Mouse (Mus musculus) A20 (cell line): ENCODE data around the gene Zfpl1.

ENCODE experiments used
- DNase-seq: peaks from one replicate; pipeline ENCODE4 v3.0.0-alpha.2; 2011; ENCODE audit warnings: low read depth, low spot score

Zfpl1 gene

GRCm38 (mm10) chr19:6058966-6059365, 25.8 kb downstream of the Zfpl1 start:
- no peak for DNase-seq

- DNase-seq: no peak
Measured at GRCm38 (mm10) chr19:6058513-6058912, 26.2 kb downstream of the Zfpl1 start.

- DNase-seq: peak; percentile 99
Measured at GRCm38 (mm10) chr19:6057313-6058096, 27.3 kb downstream of the Zfpl1 start, which contains the start of the genes Mrpl49 and Fau. Mrpl49 (minus strand) TSS chr19:6057785. Fau (plus strand) TSS chr19:6057844.

GRCm38 (mm10) chr19:6056696-6057095, 28.1 kb downstream of the Zfpl1 start:
- DNase-seq: no peak

- no peak for DNase-seq
Measured at GRCm38 (mm10) chr19:6054296-6054695, 30.5 kb downstream of the Zfpl1 start.

- DNase-seq: no peak
Measured at GRCm38 (mm10) chr19:6052516-6052915, 32.2 kb downstream of the Zfpl1 start.

- DNase-seq: peak; percentile 91
Measured at GRCm38 (mm10) chr19:6048681-6049410, 35.9 kb downstream of the Zfpl1 start.

GRCm38 (mm10) chr19:6047899-6048166, 36.9 kb downstream of the Zfpl1 start:
- DNase-seq: peak; percentile 53

GRCm38 (mm10) chr19:6047154-6047898, 37.4 kb downstream of the Zfpl1 start:
- DNase-seq: no peak

GRCm38 (mm10) chr19:6046294-6047153, 38.2 kb downstream of the Zfpl1 start, which contains the start of gene Syvn1:
Syvn1 (plus strand) TSS chr19:6046576.
- DNase-seq: peak; percentile 96

- peak; percentile 84 for DNase-seq
Measured at GRCm38 (mm10) chr19:6045366-6046293, 39.1 kb downstream of the Zfpl1 start.

GRCm38 (mm10) chr19:6044102-6044501, 40.7 kb downstream of the Zfpl1 start:
- DNase-seq: peak; percentile 71

GRCm38 (mm10) chr19:6042293-6042692, 42.5 kb downstream of the Zfpl1 start:
- no peak for DNase-seq

- DNase-seq: peak; percentile 56
Measured at GRCm38 (mm10) chr19:6040002-6040401, 44.8 kb downstream of the Zfpl1 start.

GRCm38 (mm10) chr19:6038326-6038725, 46.4 kb downstream of the Zfpl1 start:
- DNase-seq: no peak

GRCm38 (mm10) chr19:6037695-6038094, 47.1 kb downstream of the Zfpl1 start:
- DNase-seq: no peak

- no peak for DNase-seq
Measured at GRCm38 (mm10) chr19:6035966-6036585, 48.7 kb downstream of the Zfpl1 start.
